Mouse (Mus musculus) heart, adult 2 months (tissue): ENCODE measurements around the gene Dnajc13.
A peak's percentile ranks its signal among the peaks of the same experiment; 100 is the strongest.

ENCODE experiments used
- CTCF ChIP-seq: fragments of 200-600 bp; IDR thresholded peaks from 2 replicates; pipeline ENCODE4 v1.8.1; 2022; ENCODE audit warnings: antibody characterized with exemption, mild to moderate bottlenecking, moderate library complexity
- EP300 ChIP-seq: fragments of 200-500 bp; IDR thresholded peaks from 2 replicates; pipeline ENCODE4 v1.6.1; 2011; ENCODE audit warnings: low read depth, low read length, control low read depth; ENCODE audit not compliant: insufficient read depth
- POLR2A ChIP-seq: fragments of 200-500 bp; IDR thresholded peaks from 2 replicates; pipeline ENCODE4 v1.6.1; 2011; ENCODE audit warnings: mild to moderate bottlenecking, low read depth, low read length, control low read depth; ENCODE audit not compliant: insufficient read depth

GRCm38 (mm10) chr9:104102301-104102700 is 160.4 kb downstream of the Dnajc13 start:
- TF ChIP-seq CTCF (no peak), EP300 (no peak), POLR2A (peak; percentile 38; the same call in 1 of the 2 replicates)
